Mouse (Mus musculus) urinary bladder, postnatal 10 days (tissue): ENCODE data around the gene Itpr2.

Source experiments
- DNase-seq: peaks from one replicate; pipeline ENCODE4 v3.0.0; 2022; ENCODE audit warnings: low spot score

Gene Itpr2

DNA sequence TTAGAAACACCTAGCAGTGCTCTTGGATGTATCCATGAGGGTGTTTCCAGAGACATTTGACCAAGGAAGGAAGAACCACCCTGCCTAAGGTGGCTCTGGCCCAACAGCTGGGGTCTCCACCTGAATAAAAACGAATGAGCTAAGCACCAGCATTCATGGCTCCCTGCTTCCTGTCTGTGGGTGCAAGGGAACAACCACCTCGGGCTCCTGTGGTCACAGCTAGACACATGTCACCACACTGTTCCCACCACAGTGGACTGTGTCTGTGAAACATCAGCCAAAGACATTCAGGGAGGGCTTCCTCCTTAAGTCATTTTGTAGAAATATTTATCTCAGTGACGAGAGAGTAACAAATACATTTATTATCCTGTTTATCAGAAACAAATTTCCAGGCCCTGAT, 196.0 kb downstream of the Itpr2 start:
- no peak for DNase-seq

DNA sequence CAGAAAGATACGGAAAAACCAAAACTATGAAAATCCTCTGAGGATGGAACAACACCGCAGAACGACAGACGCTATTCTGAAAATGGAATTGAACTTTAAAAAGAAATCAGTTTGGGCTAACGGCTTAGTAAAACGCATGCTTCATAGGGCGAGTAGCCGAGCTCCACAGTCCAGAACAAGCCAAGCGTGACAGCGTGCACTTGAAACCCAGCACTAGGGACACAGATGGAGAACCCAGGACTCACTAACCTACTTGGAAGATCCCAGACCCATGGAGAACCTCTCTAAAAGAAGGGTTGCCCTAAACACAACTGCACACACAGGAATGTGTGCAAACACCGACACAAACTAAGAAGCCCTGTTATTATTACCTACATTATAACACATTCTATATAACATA, 197.9 kb downstream of the Itpr2 start:
- DNase-seq = no peak

DNA sequence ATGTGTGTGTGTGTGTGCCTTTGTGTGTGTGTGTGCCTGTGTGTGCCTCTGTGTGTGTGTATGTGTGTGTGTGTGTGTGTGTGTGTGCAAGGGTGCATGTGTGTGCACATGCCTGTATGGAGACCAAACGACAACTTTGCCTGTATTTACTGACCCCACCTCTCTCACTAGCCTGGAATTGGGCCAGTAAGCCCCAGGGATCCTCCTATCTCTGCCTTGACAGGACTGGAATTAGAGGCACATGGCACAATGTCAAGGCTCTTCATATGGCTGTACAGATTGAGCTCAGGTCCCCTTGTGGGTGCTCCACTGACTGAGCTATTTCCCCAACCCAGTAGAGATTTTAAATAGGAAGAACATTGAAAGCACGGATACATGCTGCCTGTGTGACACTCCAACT, 198.7 kb downstream of the Itpr2 start:
- no peak for DNase-seq

DNA sequence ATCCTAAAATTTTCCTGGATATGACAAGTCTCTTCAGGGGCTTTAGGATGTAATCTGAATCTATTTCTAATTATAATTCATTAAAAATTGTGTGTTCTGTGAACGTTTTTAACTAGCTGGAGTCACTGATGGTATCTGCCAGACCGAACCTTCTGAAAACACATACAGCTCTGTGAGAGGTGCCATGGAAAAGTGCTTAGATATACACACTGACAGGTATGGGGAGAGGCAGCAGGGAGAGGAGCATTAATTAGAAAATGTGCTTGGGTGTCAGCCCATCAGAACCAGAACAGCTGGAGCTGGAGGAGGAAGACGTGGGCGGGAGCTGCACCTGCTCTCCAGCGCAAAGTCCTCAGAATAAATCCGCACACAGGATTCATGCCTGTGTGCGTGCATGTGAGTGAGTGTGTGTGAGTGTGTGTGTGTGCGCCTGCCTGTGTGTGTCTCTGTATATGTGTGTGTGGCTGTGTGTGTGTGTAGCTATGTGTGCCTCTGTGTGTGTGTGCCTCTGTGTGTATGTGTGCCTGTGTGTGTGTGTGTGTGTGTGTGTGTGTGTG, 199.4 kb downstream of the Itpr2 start:
- DNase-seq = no peak

GRCm38 (mm10) chr6:146302101-146302500, 199.9 kb downstream of the Itpr2 start:
- no peak for DNase-seq

DNA sequence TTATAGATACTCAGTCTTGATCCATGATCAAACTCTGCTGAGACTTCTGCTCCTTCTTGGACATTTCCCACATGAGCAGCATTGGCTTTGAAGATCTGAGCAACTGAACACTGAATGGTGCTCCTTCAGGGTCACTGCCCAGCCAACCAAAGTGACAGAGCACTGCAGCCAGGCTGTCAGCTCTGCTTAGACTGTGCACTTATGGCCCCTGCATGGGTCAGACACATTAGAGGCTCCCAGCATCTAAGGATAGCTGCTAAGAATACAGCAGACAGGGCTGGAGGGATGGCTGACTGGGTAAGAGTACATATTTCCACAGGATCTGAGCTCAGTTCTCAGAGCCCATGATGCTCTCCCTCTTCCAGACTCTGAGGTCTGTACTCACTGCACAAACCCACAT, 201.1 kb downstream of the Itpr2 start:
- DNase-seq = no peak

- DNase-seq = no peak
Measured at GRCm38 (mm10) chr6:146298712-146299111, 203.3 kb downstream of the Itpr2 start.

DNA sequence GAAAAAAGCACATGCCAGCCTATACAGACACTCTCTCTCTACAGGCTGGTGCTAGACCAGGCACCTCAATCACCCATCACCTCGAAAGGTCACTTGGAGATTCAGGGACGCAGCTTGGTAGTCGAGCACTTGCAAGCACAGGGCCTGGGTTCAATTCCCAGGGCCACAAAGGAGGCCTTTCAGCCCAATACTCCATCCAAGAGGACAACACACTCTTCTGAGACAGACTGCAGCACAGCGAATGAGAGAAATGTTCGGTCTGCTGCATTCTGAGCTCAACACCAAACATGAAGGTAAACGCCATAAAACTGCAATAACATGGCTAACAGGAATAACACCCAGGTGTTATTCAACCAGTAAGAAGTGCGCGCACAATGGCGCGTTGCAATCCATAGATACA, 211.0 kb downstream of the Itpr2 start:
- no peak for DNase-seq

GRCm38 (mm10) chr6:146289801-146290200, 212.2 kb downstream of the Itpr2 start:
- DNase-seq = no peak

- DNase-seq = no peak
Measured at GRCm38 (mm10) chr6:146288266-146288665, 213.8 kb downstream of the Itpr2 start.

- DNase-seq = no peak
Measured at GRCm38 (mm10) chr6:146284921-146285565, 217.0 kb downstream of the Itpr2 start.

GRCm38 (mm10) chr6:146283981-146284380, 218.0 kb downstream of the Itpr2 start:
- DNase-seq = no peak

DNA sequence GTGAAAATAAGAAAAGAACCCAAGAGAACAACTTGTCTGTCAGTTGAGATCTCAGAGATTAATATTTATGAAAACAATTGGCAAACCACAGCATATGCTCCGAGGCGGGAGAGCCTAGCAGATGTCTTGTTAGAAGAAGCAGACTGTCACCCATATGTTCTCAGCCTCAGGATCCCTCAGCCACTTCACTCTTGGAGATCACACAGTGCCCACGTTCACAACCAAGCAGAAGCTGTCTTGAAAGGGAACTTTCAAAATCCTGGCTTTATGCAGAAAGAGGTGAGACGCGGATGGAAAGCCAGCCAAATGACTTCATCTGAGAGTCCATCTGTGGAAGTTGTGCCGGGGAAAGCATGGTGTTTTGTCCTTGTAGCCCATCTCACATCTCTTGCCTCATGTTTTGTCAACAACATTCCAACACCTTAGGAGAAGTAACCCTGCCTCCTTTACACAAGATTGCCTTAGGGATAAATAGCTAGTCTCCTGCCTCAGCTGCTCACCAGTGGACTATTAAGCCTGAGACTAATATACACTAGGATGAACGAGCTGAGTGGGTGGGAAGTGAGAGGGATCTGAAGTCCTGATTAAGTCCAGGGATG, 219.9 kb downstream of the Itpr2 start:
- no peak for DNase-seq

DNA sequence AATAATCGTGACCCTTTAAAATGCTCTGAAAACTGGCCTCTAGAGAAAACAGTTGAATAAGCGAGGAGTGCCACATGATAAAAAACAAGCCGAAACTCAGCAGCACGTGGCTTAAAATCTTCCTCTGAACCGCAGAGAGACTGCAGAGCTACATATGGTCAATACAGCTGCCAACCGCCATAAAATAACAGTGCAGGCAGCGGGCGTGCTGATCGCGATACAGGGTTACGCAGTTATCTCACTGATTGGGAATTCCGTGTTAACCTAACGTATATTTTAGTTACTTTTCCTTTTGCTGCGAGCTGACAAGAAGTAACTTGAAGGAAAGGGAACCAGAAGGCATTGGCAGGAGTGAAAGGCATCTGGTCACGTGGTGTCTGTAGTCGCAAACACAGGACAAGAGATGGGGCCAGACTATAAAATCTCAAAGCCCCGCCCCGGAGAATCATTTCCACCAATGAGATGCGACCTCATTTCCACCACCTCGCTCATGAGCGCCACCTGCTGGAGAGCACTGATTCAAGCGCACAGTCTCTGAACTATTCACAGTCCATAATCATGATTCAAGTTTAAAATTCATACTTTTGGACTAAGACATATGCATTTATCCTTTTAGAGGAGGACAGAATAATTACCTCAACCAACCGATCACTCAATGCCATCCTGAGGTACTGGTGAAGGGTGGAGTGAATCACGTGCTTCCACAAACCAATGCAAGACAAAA, 220.7 kb downstream of the Itpr2 start:
- DNase-seq = no peak

GRCm38 (mm10) chr6:146273256-146273655, 228.8 kb downstream of the Itpr2 start:
- DNase-seq = no peak

GRCm38 (mm10) chr6:146272253-146273036, 229.6 kb downstream of the Itpr2 start:
- no peak for DNase-seq

DNA sequence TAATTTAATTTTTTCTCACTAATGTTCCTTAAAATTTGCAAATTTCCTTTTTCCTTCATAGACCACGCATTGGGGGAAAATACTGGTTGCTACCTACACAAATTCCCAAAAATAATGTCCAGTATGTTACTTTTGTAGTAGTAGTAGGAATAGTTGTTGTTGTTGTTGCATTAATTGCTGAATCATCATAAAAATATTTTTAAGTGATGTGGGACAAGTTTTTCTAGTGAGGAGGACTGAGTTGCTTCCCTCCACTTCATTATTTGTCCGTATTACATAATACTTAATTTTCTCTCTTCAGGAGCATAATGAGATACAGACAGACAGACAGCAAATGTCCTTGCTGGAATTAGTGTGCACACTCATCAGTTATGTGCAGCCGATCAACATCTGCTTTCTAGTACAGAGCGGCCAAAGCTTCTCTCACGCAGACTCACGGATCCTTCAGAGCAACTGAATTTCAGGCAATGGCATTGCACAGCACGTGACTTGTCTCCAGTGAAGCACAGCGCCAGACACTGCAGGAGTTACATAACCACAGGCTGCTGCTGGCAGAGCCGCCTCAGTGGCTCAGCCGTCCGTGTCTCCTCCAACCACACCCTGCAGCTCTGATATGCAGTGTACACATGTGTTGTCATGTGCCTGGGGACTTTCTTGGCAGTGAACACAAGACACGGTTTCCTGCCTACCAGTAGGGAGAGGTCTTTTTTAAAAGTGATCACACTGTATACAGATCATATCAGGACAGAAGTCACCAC, 231.1 kb downstream of the Itpr2 start:
- DNase-seq = no peak

DNA sequence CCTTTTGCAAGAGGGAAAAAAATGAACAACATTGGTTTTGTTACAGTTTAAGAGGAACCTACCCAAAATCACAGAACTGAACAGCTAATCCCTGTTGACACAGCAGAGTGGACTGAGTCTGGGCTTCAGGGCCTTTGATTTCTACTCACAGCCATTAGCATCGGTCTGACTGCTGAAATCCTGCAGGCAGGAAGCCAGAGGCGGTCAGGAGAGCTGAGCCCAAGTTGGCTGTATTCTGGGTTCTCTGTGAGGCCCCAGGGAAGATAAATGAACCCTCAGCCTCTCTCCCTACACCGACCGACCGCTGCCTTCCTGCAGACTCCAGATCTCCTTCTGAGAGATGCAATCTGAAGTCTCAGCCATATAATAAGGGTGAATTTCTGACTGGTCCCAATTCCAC, 231.9 kb downstream of the Itpr2 start:
- DNase-seq = no peak

GRCm38 (mm10) chr6:146269291-146269690, 232.7 kb downstream of the Itpr2 start:
- DNase-seq = no peak

GRCm38 (mm10) chr6:146260674-146261376, 241.2 kb downstream of the Itpr2 start:
- DNase-seq = no peak

DNA sequence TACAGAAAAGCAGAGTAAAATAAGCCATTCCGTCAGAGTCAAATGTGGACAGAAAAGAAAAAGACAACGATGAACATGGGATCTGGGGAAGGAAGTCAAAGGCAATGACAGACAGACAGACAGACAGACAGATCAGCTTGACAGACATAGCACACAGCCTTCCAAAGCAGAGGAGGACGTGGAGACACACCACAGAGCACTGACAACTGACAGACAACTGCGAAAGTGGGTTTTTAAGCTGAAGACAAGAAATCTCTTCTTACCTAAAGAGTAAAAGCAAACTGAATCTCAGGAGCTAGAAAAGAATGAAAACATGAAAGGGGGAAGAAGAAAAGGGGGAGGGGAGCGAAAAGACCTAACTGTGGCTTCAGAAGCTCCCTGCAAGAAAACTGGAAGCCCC, 243.3 kb downstream of the Itpr2 start:
- DNase-seq = no peak
